Mouse (Mus musculus) midbrain, postnatal 0 days (tissue): Measurements from ENCODE around the gene Tle6. TPM values are rescaled to one million over a fixed set of nuclear protein-coding genes. Genes with fewer than 3 reads are reported as not detected.

Experiments
- ATAC-seq: fragments of 200-750 bp; cut with Nextera tagmentation; 2 replicates; pipeline ENCODE4 v1.8.0; 2017; ENCODE audit warnings: moderate number of reproducible peaks, mild to moderate bottlenecking, moderate TSS enrichment, moderate library complexity; ENCODE audit not compliant: low FRiP score
- DNase-seq: peaks from one replicate; pipeline ENCODE4 v3.0.0-alpha.2; 2015; ENCODE audit warnings: low spot score
- H3K27ac ChIP-seq: fragments of 300-500 bp; sonication (generic); 2 replicates; pipeline ENCODE4 v1.5.1; 2014; ENCODE audit warnings: low read depth, mild to moderate bottlenecking, low read length, mixed read lengths
- H3K27me3 ChIP-seq: fragments of 300-500 bp; sonication (generic); 2 replicates; pipeline ENCODE4 v1.6.1; 2014; ENCODE audit warnings: low read length, control low read depth, mixed read lengths; ENCODE audit not compliant: insufficient read depth
- H3K36me3 ChIP-seq: fragments of 300-500 bp; sonication (generic); 2 replicates; pipeline ENCODE4 v1.6.1; 2014; ENCODE audit warnings: low read length, control low read depth, mixed read lengths; ENCODE audit not compliant: insufficient read depth
- H3K4me1 ChIP-seq: fragments of 300-500 bp; sonication (generic); 2 replicates; pipeline ENCODE4 v1.6.1; 2014; ENCODE audit warnings: mild to moderate bottlenecking, control low read depth, antibody characterized with exemption, low read length, mixed read lengths; ENCODE audit not compliant: insufficient read depth
- H3K4me2 ChIP-seq: fragments of 300-500 bp; sonication (generic); 2 replicates; pipeline ENCODE4 v1.6.1; 2014; ENCODE audit warnings: low read depth, mild to moderate bottlenecking, low read length, mixed read lengths; ENCODE audit not compliant: poor library complexity, severe bottlenecking
- H3K4me3 ChIP-seq: fragments of 300-500 bp; sonication (generic); 2 replicates; pipeline ENCODE4 v1.5.1; 2014; ENCODE audit warnings: low read depth, mild to moderate bottlenecking, low read length, moderate library complexity
- H3K9ac ChIP-seq: fragments of 300-500 bp; sonication (generic); replicated peaks from 2 replicates; pipeline ENCODE4 v1.6.1; 2014; ENCODE audit warnings: mild to moderate bottlenecking, low read length, moderate library complexity, mixed read lengths; ENCODE audit not compliant: poor library complexity, severe bottlenecking
- H3K9me3 ChIP-seq: fragments of 300-500 bp; sonication (generic); 2 replicates; pipeline ENCODE4 v1.6.1; 2016; ENCODE audit warnings: low read length, control low read depth
- CTCF ChIP-seq: IDR thresholded peaks from 2 replicates; pipeline ENCODE4 v1.5.1; 2016; ENCODE audit warnings: antibody characterized with exemption, mild to moderate bottlenecking
- WGBS: fragments of 180-500 bp; shearing (Covaris S2); extraction: QIAGEN DNeasy Blood & Tissue Kit; methylation state at CpG from one replicate; pipeline ENCODE4 v1.1.7; 2014; 5-methylcytosine and 5-hydroxymethylcytosine counted together
- polyA plus RNA-seq: library from polyadenylated mRNA; unstranded; fragments of >200 nt; fragmentation: Nextera tagmentation; extraction: Ambion mirVana; gene quantifications from 2 replicates; pipeline ENCODE4 v1.2.1, GENCODE M21; 2015
- total RNA-seq: library from RNA; depleted of rRNA; stranded (reverse); fragments of >200 nt; gene quantifications from 2 replicates; pipeline ENCODE4 v1.2.3, GENCODE M21; 2014

The Tle6 gene
- total and polyA plus RNA-seq, 2 experiments from 2014 or later: 7.5 to 13.3 TPM

GRCm38 (mm10) chr10:81572133-81572671, 28.7 kb downstream of the Tle6 start:
- no peaks in the 10 kb centered on the region for H3K36me3 ChIP-seq
- WGBS: 6% methylated on average over 9 of the region's 9 CpGs
- H3K4me2 ChIP-seq: peak overlapping the region; percentile 36
- ATAC-seq: no peak
- no peak for DNase-seq
- TF ChIP-seq CTCF: no peak
- no peak overlapping the region for H3K27ac ChIP-seq
- H3K4me1 ChIP-seq: peaks cover 9% of the 10 kb centered on the region
- H3K9me3 ChIP-seq: no peaks in the 10 kb centered on the region
- no peak overlapping the region for H3K9ac ChIP-seq
- H3K4me3 ChIP-seq: peak overlapping the region; percentile 9
- H3K27me3 ChIP-seq: peaks cover 17% of the 10 kb centered on the region

GRCm38 (mm10) chr10:81571501-81571876, 29.4 kb downstream of the Tle6 start:
- DNase-seq: peak; percentile 100
- Histone ChIP-seq H3K27me3 (peaks cover 18% of the 10 kb centered on the region), H3K4me2 (peak overlapping the region; percentile 74), H3K9ac (no peak overlapping the region), H3K27ac (no peak overlapping the region), H3K36me3 (peaks cover 4% of the 10 kb centered on the region; the same call in 1 of the 2 replicates), H3K4me3 (peak overlapping the region; percentile 35), H3K9me3 (no peaks in the 10 kb centered on the region), H3K4me1 (peaks cover 9% of the 10 kb centered on the region)
- no peak for TF ChIP-seq CTCF
- peak; percentile 94 for ATAC-seq
- WGBS: under 1% methylated on average over 18 of the region's 18 CpGs

GRCm38 (mm10) chr10:81570831-81571500, 29.9 kb downstream of the Tle6 start:
- Histone ChIP-seq H3K27ac (peak overlapping the region; percentile 71), H3K4me2 (peak overlapping the region; percentile 74), H3K9ac (peak overlapping the region; percentile 50; the same call in 1 of the 2 replicates), H3K27me3 (peaks cover 14% of the 10 kb centered on the region), H3K36me3 (peaks cover 10% of the 10 kb centered on the region), H3K4me3 (peak overlapping the region; percentile 35), H3K9me3 (no peaks in the 10 kb centered on the region), H3K4me1 (peaks cover 8% of the 10 kb centered on the region)
- WGBS: under 1% methylated on average over 30 of the region's 34 CpGs
- TF ChIP-seq CTCF: no peak
- DNase-seq (peak; percentile 95), ATAC-seq (peak; percentile 76)

GRCm38 (mm10) chr10:81570238-81570800, 30.6 kb downstream of the Tle6 start:
- Histone ChIP-seq H3K9ac (peak overlapping the region; percentile 50; the same call in 1 of the 2 replicates), H3K4me2 (peak overlapping the region; percentile 74), H3K27me3 (peaks cover 14% of the 10 kb centered on the region), H3K36me3 (peaks cover 16% of the 10 kb centered on the region), H3K27ac (peak overlapping the region; percentile 71), H3K9me3 (no peaks in the 10 kb centered on the region), H3K4me3 (peak overlapping the region; percentile 35), H3K4me1 (peaks cover 5% of the 10 kb centered on the region)
- no peak for TF ChIP-seq CTCF
- WGBS: 4% methylated on average over 8 of the region's 11 CpGs
- peak; percentile 60 for DNase-seq
- no peak for ATAC-seq

GRCm38 (mm10) chr10:81569507-81570237, 31.2 kb downstream of the Tle6 start:
- DNase-seq (no peak), ATAC-seq (no peak)
- Histone ChIP-seq H3K4me1 (peaks cover 5% of the 10 kb centered on the region), H3K4me3 (no peak overlapping the region), H3K9ac (no peak overlapping the region), H3K27me3 (peaks cover 14% of the 10 kb centered on the region), H3K4me2 (no peak overlapping the region), H3K27ac (no peak overlapping the region), H3K9me3 (no peaks in the 10 kb centered on the region), H3K36me3 (peaks cover 21% of the 10 kb centered on the region)
- 43% methylated on average over 9 of the region's 9 CpGs for WGBS
- no peak for TF ChIP-seq CTCF
